Mouse (Mus musculus) olfactory bulb, adult 2 months (tissue): ENCODE measurements around the gene Rpl38. TPM values are rescaled to one million over a fixed set of nuclear protein-coding genes. Genes with fewer than 3 reads are reported as not detected.

ENCODE experiments used
- H3K27ac ChIP-seq: fragments of 200-500 bp; 2 replicates; pipeline ENCODE4 v1.5.1; 2012; ENCODE audit warnings: low read depth, low read length; ENCODE audit not compliant: insufficient read depth
- H3K4me1 ChIP-seq: fragments of 200-500 bp; 2 replicates; pipeline ENCODE4 v1.6.1; 2012; ENCODE audit warnings: low read length; ENCODE audit not compliant: control insufficient read depth, insufficient read depth
- H3K4me3 ChIP-seq: fragments of 200-500 bp; 2 replicates; pipeline ENCODE4 v1.5.1; 2012; ENCODE audit warnings: mild to moderate bottlenecking, low read depth, low read length, moderate library complexity; ENCODE audit not compliant: insufficient read depth
- CTCF ChIP-seq: fragments of 200-500 bp; IDR thresholded peaks from 2 replicates; pipeline ENCODE4 v1.5.1; 2012; ENCODE audit warnings: low read depth, mild to moderate bottlenecking, low read length, moderate library complexity; ENCODE audit not compliant: insufficient read depth
- POLR2A ChIP-seq: fragments of 200-500 bp; IDR thresholded peaks from 2 replicates; pipeline ENCODE4 v1.6.1; 2012; ENCODE audit warnings: mild to moderate bottlenecking, low read depth, low read length, moderate library complexity; ENCODE audit not compliant: insufficient read depth
- WGBS: fragments of 180-500 bp; shearing (Covaris S2); methylation state at CpG from one replicate; pipeline ENCODE4 v1.1.7; 2018; 5-methylcytosine and 5-hydroxymethylcytosine counted together
- polyA plus RNA-seq: library from polyadenylated mRNA; stranded (reverse); fragments of >200 nt; gene quantifications from 2 replicates; pipeline ENCODE4 v1.2.4, GENCODE M21; 2012; ENCODE audit warnings: low replicate concordance; ENCODE audit not compliant: missing spikeins, insufficient read depth, insufficient read length

Gene Rpl38
- polyA plus RNA-seq, 1 experiment, result not detected

- H3K4me3 ChIP-seq, result no peak overlapping the region
- no peak for TF ChIP-seq CTCF
- TF ChIP-seq POLR2A, result no peak
- peaks cover 21% of the 10 kb centered on the region for H3K4me1 ChIP-seq
- 29% methylated on average over 22 of the region's 22 CpGs for WGBS
- H3K27ac ChIP-seq, result peak overlapping the region; percentile 56
Measured at GRCm38 (mm10) chr11:114704071-114704913, 36.0 kb downstream of the Rpl38 start.

- TF ChIP-seq CTCF (no peak), POLR2A (no peak)
- Histone ChIP-seq H3K4me1 (peaks cover 21% of the 10 kb centered on the region), H3K4me3 (no peak overlapping the region), H3K27ac (no peak overlapping the region)
- 79% methylated on average over 5 of the region's 5 CpGs for WGBS
Measured at GRCm38 (mm10) chr11:114706358-114706757, 38.0 kb downstream of the Rpl38 start.

- H3K4me3 ChIP-seq, result no peak overlapping the region
- H3K4me1 ChIP-seq, result peaks cover 2% of the 10 kb centered on the region; the same call in 1 of the 2 replicates
- no peak for TF ChIP-seq POLR2A
- no peak for TF ChIP-seq CTCF
- H3K27ac ChIP-seq, result no peak overlapping the region
- WGBS, result 97% methylated on average over 3 of the region's 3 CpGs
Measured at GRCm38 (mm10) chr11:114711393-114711792, 43.1 kb downstream of the Rpl38 start.

- no peak for TF ChIP-seq CTCF
- TF ChIP-seq POLR2A, result no peak
- Histone ChIP-seq H3K27ac (no peak overlapping the region), H3K4me3 (no peak overlapping the region), H3K4me1 (peaks cover 2% of the 10 kb centered on the region; the same call in 1 of the 2 replicates)
- 95% methylated on average over 12 of the region's 12 CpGs for WGBS
Measured at GRCm38 (mm10) chr11:114711861-114712260, 43.5 kb downstream of the Rpl38 start.

- no peak overlapping the region for H3K4me3 ChIP-seq
- TF ChIP-seq POLR2A (no peak), CTCF (no peak)
- H3K27ac ChIP-seq, result no peak overlapping the region
- WGBS, result 77% methylated on average over 6 of the region's 6 CpGs
- H3K4me1 ChIP-seq, result peaks cover 2% of the 10 kb centered on the region; the same call in 1 of the 2 replicates
Measured at GRCm38 (mm10) chr11:114714526-114714925, 46.2 kb downstream of the Rpl38 start.

- Histone ChIP-seq H3K27ac (no peak overlapping the region), H3K4me1 (peaks cover 2% of the 10 kb centered on the region; the same call in 1 of the 2 replicates), H3K4me3 (no peak overlapping the region)
- TF ChIP-seq CTCF (no peak), POLR2A (no peak)
- 79% methylated on average over 7 of the region's 7 CpGs for WGBS
Measured at GRCm38 (mm10) chr11:114715531-114715930, 47.2 kb downstream of the Rpl38 start.

- Histone ChIP-seq H3K4me3 (no peak overlapping the region), H3K4me1 (peaks cover 8% of the 10 kb centered on the region; the same call in 1 of the 2 replicates), H3K27ac (no peak overlapping the region)
- WGBS, result 94% methylated on average over 10 of the region's 10 CpGs
- TF ChIP-seq CTCF (no peak), POLR2A (no peak)
Measured at GRCm38 (mm10) chr11:114720535-114720934, 52.2 kb downstream of the Rpl38 start.

Other genes starting within 250 kb of the Rpl38 start
- not detected in 2 replicates for gene Ttyh2, start 6.9 kb downstream of the Rpl38 start, polyA plus RNA-seq
- gene Dnaic2, start 58.9 kb downstream of the Rpl38 start, polyA plus RNA-seq, result not detected in 2 replicates
- not detected in 2 replicates for gene Kif19a, start 96.9 kb downstream of the Rpl38 start, polyA plus RNA-seq
- gene Btbd17, start 127.4 kb downstream of the Rpl38 start, polyA plus RNA-seq, result not detected in 2 replicates
- gene Gpr142, start 130.4 kb downstream of the Rpl38 start, polyA plus RNA-seq, result not detected in 2 replicates
- not detected in 2 replicates for gene Gprc5c, start 182.6 kb downstream of the Rpl38 start, polyA plus RNA-seq
- gene Cd300a, start 221.5 kb downstream of the Rpl38 start, polyA plus RNA-seq, result not detected in 2 replicates